Mouse (Mus musculus) neural tube, embryonic 13.5 days (tissue): Measurements from ENCODE around the gene Ephb1. TPM values are rescaled to one million over a fixed set of nuclear protein-coding genes. Genes with fewer than 3 reads are reported as not detected.

Experiments
- ATAC-seq: fragments of 200-750 bp; cut with Nextera tagmentation; 2 replicates; pipeline ENCODE4 v1.8.0; 2017; ENCODE audit warnings: low read depth, mild to moderate bottlenecking, moderate TSS enrichment, moderate library complexity
- H3K27ac ChIP-seq: fragments of 300-500 bp; sonication (generic); replicated peaks from 2 replicates; pipeline ENCODE4 v1.5.1; 2015; ENCODE audit warnings: moderate library complexity, mild to moderate bottlenecking, inconsistent platforms
- H3K27me3 ChIP-seq: fragments of 300-500 bp; sonication (generic); 2 replicates; pipeline ENCODE4 v1.6.1; 2015; ENCODE audit warnings: mild to moderate bottlenecking, inconsistent platforms
- H3K36me3 ChIP-seq: fragments of 300-500 bp; sonication (generic); 2 replicates; pipeline ENCODE4 v1.6.1; 2015; ENCODE audit warnings: mild to moderate bottlenecking, inconsistent platforms
- H3K4me1 ChIP-seq: fragments of 300-500 bp; sonication (generic); replicated peaks from 2 replicates; pipeline ENCODE4 v1.6.1; 2015; ENCODE audit warnings: inconsistent platforms
- H3K4me2 ChIP-seq: fragments of 300-500 bp; sonication (generic); 2 replicates; pipeline ENCODE4 v1.6.1; 2015; ENCODE audit warnings: inconsistent platforms, mild to moderate bottlenecking, moderate library complexity
- H3K4me3 ChIP-seq: fragments of 300-500 bp; sonication (generic); 2 replicates; pipeline ENCODE4 v1.5.1; 2015; ENCODE audit warnings: mild to moderate bottlenecking, inconsistent platforms
- H3K9ac ChIP-seq: fragments of 300-500 bp; sonication (generic); 2 replicates; pipeline ENCODE4 v1.6.1; 2015; ENCODE audit warnings: moderate library complexity, mild to moderate bottlenecking, inconsistent platforms
- H3K9me3 ChIP-seq: fragments of 300-500 bp; sonication (generic); 2 replicates; pipeline ENCODE4 v1.6.1; 2016; ENCODE audit warnings: inconsistent platforms
- WGBS: fragments of 180-500 bp; shearing (Covaris S2); methylation state at CpG from one replicate; pipeline ENCODE4 v1.1.7; 2015; 5-methylcytosine and 5-hydroxymethylcytosine counted together
- microRNA-seq: library from miRNA; unstranded; fragments of <30 nt; microRNA quantifications from one replicate; pipeline ENCODE4, GENCODE M21; 2016
- polyA plus RNA-seq: library from polyadenylated mRNA; unstranded; fragments of >200 nt; fragmentation: Nextera tagmentation; extraction: Ambion mirVana; gene quantifications from 2 replicates; pipeline ENCODE4 v1.2.1, GENCODE M21; 2015

Ephb1 gene
- polyA plus RNA-seq, 1 experiment from 2014 or later = 33.6 TPM

- no peak overlapping the region for H3K4me3 ChIP-seq
- H3K4me2 ChIP-seq = no peak overlapping the region
- no peak overlapping the region for H3K27ac ChIP-seq
- H3K4me1 ChIP-seq = peaks cover 36% of the 10 kb centered on the region
- no peaks in the 10 kb centered on the region for H3K9me3 ChIP-seq
- H3K27me3 ChIP-seq = no peaks in the 10 kb centered on the region
- WGBS = 50% methylated on average over 6 of the region's 6 CpGs
- H3K9ac ChIP-seq = no peak overlapping the region
- H3K36me3 ChIP-seq = no peaks in the 10 kb centered on the region
- no peak for ATAC-seq
Observed at GRCm38 (mm10) chr9:101907747-101908255, 446.7 kb downstream of the Ephb1 start.

- Histone ChIP-seq H3K27me3 (no peaks in the 10 kb centered on the region), H3K4me1 (peaks cover 7% of the 10 kb centered on the region), H3K9me3 (no peaks in the 10 kb centered on the region), H3K9ac (no peak overlapping the region), H3K27ac (no peak overlapping the region), H3K36me3 (no peaks in the 10 kb centered on the region), H3K4me3 (no peak overlapping the region), H3K4me2 (no peak overlapping the region)
- WGBS = 79% methylated on average over 3 of the region's 3 CpGs
- no peak for ATAC-seq
Observed at GRCm38 (mm10) chr9:101903406-101903805, 451.1 kb downstream of the Ephb1 start.

- no peaks in the 10 kb centered on the region for H3K4me1 ChIP-seq
- no peak for ATAC-seq
- H3K9me3 ChIP-seq = no peaks in the 10 kb centered on the region
- no peak overlapping the region for H3K4me3 ChIP-seq
- 92% methylated on average over 1 of the region's 1 CpGs for WGBS
- H3K4me2 ChIP-seq = no peak overlapping the region
- no peak overlapping the region for H3K9ac ChIP-seq
- H3K36me3 ChIP-seq = no peaks in the 10 kb centered on the region
- H3K27me3 ChIP-seq = no peaks in the 10 kb centered on the region
- H3K27ac ChIP-seq = no peak overlapping the region
Observed at GRCm38 (mm10) chr9:101897851-101898250, 456.6 kb downstream of the Ephb1 start.

- no peaks in the 10 kb centered on the region for H3K36me3 ChIP-seq
- no peak overlapping the region for H3K27ac ChIP-seq
- H3K9me3 ChIP-seq = no peaks in the 10 kb centered on the region
- no peak overlapping the region for H3K9ac ChIP-seq
- H3K27me3 ChIP-seq = no peaks in the 10 kb centered on the region
- WGBS = 74% methylated on average over 2 of the region's 2 CpGs
- no peaks in the 10 kb centered on the region for H3K4me1 ChIP-seq
- H3K4me2 ChIP-seq = no peak overlapping the region
- H3K4me3 ChIP-seq = no peak overlapping the region
- no peak for ATAC-seq
Observed at GRCm38 (mm10) chr9:101883295-101883694, 471.2 kb downstream of the Ephb1 start.

- no peaks in the 10 kb centered on the region for H3K9me3 ChIP-seq
- no peaks in the 10 kb centered on the region for H3K36me3 ChIP-seq
- H3K27me3 ChIP-seq = no peaks in the 10 kb centered on the region
- no peak for ATAC-seq
- H3K4me1 ChIP-seq = no peaks in the 10 kb centered on the region; the same call in 1 of the 2 replicates
- WGBS = 76% methylated on average over 11 of the region's 11 CpGs
- no peak overlapping the region for H3K4me3 ChIP-seq
- H3K4me2 ChIP-seq = no peak overlapping the region
- no peak overlapping the region for H3K27ac ChIP-seq
- no peak overlapping the region for H3K9ac ChIP-seq
Observed at GRCm38 (mm10) chr9:101877109-101877987, 477.1 kb downstream of the Ephb1 start.

- Histone ChIP-seq H3K9ac (no peak overlapping the region), H3K27me3 (no peaks in the 10 kb centered on the region), H3K4me2 (no peak overlapping the region), H3K4me1 (no peaks in the 10 kb centered on the region; the same call in 1 of the 2 replicates), H3K4me3 (no peak overlapping the region), H3K36me3 (no peaks in the 10 kb centered on the region), H3K9me3 (no peaks in the 10 kb centered on the region), H3K27ac (no peak overlapping the region)
- 90% methylated on average over 1 of the region's 1 CpGs for WGBS
- no peak for ATAC-seq
Observed at GRCm38 (mm10) chr9:101875306-101875705, 479.2 kb downstream of the Ephb1 start.

Small RNAs within 50 kb of the gene (microRNA-seq; reads per million reads assigned to microRNA genes)
- not detected for gene Mir7243

Other genes with a start within 250 kb of the Ephb1 start
- gene Ky, start 151.1 kb upstream of the Ephb1 start, polyA plus RNA-seq = 0.36 and 0.51 TPM in 2 replicates